Mouse (Mus musculus) bone marrow macrophage, adult 2 months (primary cell): ENCODE measurements around the gene Tex10.

Experiments
- CTCF ChIP-seq: IDR thresholded peaks from 2 replicates; pipeline ENCODE4 v1.5.1; 2012; ENCODE audit warnings: low read depth, mild to moderate bottlenecking, low read length, moderate library complexity
- POLR2A ChIP-seq: IDR thresholded peaks from 2 replicates; pipeline ENCODE4 v1.6.1; 2012; ENCODE audit warnings: mild to moderate bottlenecking, low read depth, low read length, borderline replicate concordance

DNA sequence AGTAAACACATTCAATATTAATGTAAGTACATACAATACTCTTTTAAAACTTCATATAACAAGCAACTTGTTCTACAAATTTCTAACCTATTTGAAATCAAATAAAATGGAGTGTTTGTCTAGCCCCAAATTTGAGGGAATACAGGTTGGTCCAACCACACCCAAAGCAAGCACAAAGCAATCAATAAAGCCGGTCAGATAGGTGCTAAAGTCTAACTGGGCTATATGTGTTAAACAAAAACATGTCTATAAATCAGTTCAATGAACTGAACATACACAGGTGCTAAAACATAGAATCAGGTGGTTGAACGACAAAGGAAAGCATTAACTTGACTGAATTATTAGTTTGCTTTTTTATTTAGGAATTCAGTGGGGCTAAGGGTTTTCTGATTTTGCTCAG, 45.2 kb downstream of the Tex10 start:
- TF ChIP-seq POLR2A (no peak), CTCF (no peak)
